Mouse (Mus musculus): ENCODE results near the gene Ptpa.
"Not testable (repeated sequence)": the region's sequence is repeated elsewhere in the genome, so short reads cannot be mapped to it uniquely, and the experiment has no call there.

Gene Ptpa

GRCm38 (mm10) chr2:30402843-30403242, 13.0 kb upstream of the Ptpa start:
- DNase-seq = no peak

DNA sequence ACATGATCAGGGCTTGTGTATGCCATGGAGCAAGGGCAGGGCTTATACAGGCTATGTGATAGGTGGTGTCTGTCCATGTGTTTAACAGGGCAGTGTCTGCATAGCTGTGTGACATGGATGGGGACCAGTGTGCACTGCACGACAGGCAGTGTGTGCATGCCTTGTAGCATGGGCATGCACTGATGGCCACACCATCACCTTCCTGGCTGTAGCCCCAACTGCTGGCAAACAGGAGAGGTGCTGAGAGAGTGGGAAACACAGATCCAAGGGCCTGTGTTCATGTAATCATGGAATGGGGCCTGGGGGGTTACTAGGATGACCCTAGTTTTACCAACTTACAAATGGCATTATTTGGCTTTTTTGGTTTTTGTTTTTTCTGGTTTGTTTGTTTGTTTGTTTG, 12.0 kb upstream of the Ptpa start:
- no peak for DNase-seq

DNA sequence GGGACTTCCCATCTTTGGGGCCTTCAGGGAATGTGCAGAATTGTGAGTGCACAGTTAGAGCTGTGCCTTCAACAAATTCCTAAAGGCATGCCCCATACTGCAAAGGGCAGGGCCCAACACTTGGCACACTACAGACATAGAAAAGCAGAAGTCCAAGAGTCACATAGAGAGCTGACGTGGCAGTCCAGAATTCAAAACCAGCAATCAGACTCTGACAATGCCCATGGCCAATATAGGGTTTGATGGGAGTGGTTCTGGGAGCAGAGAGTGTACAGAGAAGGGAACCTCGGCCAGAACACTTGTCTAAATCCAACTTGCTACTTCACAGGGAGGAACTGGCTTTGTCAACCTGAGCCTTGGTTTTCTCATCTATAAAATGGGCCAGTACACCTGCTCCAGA, 8.6 kb upstream of the Ptpa start:
- DNase-seq = no peak

GRCm38 (mm10) chr2:30407778-30408177, 8.1 kb upstream of the Ptpa start:
- DNase-seq = no peak

GRCm38 (mm10) chr2:30408452-30409100, 7.3 kb upstream of the Ptpa start:
- no peak for DNase-seq

GRCm38 (mm10) chr2:30409454-30410176, 6.2 kb upstream of the Ptpa start:
- no peak for DNase-seq

GRCm38 (mm10) chr2:30413038-30413973, 2.5 kb upstream of the Ptpa start:
- DNase-seq = no peak

GRCm38 (mm10) chr2:30414101-30414500, 1.7 kb upstream of the Ptpa start:
- no peak for DNase-seq

DNA sequence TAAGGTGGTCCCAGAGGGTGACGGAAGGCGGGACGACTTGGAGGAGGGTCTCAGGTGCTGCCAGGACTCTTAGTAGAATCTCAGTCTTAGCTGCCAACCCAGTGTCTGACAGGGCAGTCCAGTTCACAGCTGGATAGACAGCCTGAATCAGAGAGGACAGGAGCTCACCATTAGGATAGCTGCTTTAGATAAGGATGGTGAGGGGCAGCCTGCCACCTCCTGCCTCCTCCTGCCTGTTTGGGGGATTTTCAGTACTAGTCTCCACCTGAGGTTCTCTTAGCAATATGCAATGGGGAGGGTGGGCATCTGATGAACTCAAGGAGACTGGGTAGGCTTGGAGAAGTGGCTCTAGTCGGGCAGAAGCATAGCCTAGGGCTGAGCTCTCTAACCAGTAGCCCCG, 1.2 kb upstream of the Ptpa start:
- DNase-seq = no peak

GRCm38 (mm10) chr2:30415157-30415935, 493 bp upstream of the Ptpa start, which contains the start of gene Crat:
Gene Crat, minus strand, starts transcription at chr2:30415813.
- DNase-seq = peak; percentile 91

- no peak for DNase-seq
Measured at GRCm38 (mm10) chr2:30416649-30416965, 768 bp downstream of the Ptpa start.

DNA sequence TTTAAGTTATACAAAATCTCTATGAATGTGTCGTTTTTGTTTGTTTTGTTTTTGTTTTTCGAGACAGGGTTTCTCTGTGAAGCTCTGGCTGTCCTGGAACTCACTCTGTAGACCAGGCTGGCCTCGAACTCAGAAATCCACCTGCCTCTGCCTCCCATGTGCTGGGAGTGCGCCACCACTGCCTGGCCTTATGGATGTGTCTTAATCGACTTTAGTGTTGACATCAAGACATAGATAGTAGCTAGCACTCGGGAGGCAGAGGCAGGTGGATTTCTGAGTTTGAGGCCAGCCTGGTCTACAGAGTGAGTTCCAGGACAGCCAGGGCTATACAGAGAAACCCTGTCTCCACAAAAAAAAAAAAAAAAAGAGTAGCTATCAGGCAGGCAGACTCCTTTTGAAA, 1.3 kb downstream of the Ptpa start:
- not testable (repeated sequence) for DNase-seq

DNA sequence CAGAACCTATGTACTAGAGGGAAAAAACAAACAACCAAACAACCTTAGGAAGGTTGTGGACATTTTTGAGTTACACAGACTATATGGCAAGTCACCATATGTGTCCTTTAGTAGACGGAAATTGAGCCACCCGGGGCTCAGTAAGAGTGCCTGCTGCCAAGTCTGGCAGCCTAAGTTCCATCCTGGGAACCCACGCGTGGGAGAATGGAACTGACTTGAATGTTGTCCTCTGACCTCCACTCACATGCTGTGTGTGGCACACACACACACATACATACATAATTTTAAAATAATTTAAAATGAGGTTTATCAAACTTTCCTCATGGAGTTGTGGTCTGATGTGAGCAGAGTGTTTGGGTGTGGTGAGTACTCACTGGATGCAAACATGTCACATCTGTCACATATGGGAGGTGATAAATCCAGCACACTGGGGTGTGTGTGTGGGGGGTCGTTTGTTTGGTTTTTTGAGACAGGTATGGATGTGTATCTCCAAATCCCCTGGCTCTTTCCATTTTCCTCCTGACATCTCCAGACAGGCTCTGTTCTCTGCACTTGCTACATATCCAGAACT, 1.8 kb downstream of the Ptpa start:
- DNase-seq = no peak

GRCm38 (mm10) chr2:30418259-30418658, 2.4 kb downstream of the Ptpa start:
- no peak for DNase-seq

GRCm38 (mm10) chr2:30419112-30419511, 3.3 kb downstream of the Ptpa start:
- no peak for DNase-seq

DNA sequence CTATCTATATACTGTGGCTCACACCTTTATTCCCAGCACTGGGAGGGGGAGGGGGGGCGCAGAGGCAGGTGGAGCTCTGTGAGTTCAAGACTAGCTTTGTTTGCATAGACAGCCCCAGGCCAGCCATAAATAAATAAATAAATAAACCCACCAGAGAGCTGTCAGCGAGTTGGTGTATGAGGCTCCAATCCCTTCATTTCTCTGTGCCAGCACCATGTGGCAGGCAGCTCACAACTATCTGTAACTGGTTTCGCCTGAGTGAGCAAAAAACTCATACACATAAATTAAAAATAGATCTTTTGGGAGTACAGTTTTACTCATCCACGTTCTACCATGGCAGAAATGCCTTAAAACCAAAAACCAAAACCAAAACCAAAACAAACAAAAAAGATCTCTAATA, 5.6 kb downstream of the Ptpa start:
- DNase-seq = no peak

DNA sequence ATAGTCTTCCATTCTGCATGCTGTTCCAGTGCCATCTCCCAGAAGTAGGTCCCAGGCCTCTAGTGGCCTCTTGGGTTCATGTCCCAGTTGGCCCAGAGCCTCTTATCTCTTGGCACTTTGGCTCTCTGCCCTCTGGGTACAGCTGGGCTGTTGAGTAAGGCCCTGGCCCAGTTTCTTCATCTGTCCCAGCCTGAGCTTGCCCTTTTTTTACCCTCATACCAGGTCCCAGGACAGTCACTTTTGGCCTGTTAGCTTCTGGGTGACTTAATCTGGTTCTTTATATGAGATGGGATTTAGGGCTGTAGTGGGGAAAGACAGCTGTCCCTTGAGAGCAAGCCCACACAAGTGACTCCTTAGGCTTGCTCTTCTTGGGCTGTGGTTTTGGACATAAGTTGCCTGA, 13.3 kb downstream of the Ptpa start:
- no peak for DNase-seq

DNA sequence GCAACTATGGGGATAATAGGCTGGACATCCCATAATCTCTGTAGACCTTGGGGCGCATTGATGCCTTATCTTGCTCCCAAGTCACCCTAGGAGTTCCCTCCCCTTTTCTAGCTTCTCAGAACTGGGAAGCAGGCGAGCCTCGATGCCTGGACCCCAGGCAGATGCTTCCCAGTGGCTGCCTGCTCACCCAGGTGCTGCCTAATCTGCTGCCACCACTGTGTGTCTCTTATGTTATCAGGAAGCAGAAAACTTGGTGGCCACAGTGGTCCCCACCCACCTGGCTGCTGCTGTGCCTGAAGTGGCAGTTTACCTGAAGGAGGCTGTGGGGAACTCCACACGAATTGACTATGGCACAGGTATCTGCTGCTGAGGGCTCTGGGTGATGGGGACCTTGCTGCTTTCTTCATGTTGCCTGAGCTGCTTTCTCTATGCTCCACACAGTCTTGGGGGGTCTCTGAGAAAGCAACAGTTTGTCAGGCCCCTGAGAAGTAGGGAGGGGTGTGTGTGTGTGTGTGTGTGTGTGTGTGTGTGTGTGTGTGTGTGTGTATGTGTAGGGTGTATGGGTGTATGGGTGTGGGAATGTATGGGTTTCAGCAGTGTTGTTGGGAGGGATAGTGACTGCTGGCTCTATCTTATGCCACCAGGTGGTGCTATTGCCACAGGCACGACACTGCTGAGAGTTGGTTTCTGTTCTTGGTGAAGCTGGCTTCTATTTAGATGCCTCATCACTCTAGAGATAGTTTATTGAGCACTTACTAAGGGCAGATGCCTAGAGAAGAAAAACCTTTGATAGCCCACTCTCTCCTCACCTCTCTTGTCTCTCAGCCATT, 19.7 kb downstream of the Ptpa start:
- DNase-seq = peak; percentile 79

DNA sequence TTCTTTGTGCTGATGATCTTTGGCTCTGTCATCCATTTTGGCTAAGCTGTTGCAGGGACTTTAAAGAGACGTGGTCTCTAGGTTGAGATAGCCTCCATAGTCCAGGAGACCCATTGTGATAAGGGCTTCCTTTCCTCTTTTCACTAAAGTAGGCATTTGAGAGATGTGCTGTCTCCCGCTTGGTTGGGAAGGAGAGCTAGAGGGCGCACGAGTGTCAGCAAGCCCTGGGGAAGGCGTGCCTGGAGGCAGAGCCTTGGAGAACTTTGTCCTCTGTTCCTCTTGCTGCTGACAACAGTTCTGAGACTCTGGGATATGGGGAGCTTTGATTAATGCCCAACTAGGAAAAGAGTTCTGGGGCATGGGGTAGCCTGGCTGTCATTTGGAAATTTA, 20.3 kb downstream of the Ptpa start:
- DNase-seq = no peak

GRCm38 (mm10) chr2:30436809-30437208, 21.0 kb downstream of the Ptpa start:
- no peak for DNase-seq

DNA sequence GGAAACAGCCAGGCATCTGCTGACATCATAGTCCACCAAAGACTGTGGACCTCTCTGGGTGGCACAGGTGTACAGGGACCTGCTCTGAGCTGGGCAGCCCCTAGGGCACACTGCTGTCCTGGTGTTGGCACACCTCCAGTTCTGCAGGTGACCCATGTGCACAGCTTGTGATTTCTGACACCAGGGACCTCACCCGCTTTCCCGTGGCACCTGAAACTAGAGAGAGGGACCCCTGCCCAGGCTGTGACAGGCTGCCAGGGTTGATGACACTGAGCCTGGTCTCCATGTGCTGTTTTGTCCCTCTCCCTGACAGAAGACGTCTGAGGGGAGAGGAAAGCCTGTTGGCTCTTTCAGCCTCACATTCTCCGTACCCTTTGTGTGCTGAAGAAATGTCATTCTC, 22.0 kb downstream of the Ptpa start:
- no peak for DNase-seq

DNA sequence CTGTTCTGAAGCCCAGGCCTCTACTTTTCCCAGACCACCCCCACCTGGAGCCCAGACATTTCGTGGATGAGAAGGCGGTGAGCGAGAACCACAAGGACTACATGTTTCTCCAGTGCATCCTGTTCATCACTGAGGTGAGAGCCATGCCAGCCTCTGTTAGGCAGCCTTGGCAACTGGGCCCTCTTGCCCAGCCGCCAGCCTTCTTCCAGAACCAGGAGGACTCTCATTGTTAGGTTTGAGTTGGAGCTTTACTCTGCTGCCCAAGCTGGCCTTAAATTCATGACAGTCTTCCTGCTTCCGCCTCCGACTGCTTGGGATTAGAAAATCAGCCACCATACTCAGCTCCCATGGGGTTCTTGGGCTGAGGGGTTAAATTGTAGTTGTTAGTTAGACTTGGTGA, 23.8 kb downstream of the Ptpa start:
- DNase-seq = no peak

All from retina, postnatal 1 day (tissue).